Mouse (Mus musculus) R1 (cell line): ENCODE results near the gene Eya4.

Experiments
- DNase-seq: peaks from one replicate; pipeline ENCODE4 v3.0.0-alpha.2; 2018; ENCODE audit warnings: low read depth, low spot score

Eya4 gene

GRCm38 (mm10) chr10:23350011-23350911, at the start of gene Eya4:
Gene Eya4, minus strand, starts transcription at chr10:23350786.
- DNase-seq, result peak; percentile 39

DNA sequence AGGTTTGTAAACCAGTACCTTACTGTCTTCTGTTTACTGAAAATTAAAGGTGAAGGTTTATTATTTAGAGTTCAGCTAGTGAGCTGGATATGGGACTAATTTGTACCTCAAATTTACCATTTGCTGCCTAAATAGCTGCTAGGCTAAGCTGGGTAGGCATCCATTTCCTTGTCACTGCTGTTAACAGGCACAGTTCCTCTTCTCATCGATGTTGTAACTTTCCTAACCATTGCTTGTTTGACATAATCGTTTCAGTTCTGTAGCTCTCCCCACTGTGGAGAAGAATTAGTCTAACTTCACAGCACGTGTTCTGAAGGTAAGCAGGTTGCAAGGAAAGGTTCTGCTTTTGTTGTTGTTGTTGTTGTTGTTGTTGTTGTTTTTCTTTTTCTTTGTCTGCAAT, 44.8 kb upstream of the Eya4 start:
- no peak for DNase-seq

DNA sequence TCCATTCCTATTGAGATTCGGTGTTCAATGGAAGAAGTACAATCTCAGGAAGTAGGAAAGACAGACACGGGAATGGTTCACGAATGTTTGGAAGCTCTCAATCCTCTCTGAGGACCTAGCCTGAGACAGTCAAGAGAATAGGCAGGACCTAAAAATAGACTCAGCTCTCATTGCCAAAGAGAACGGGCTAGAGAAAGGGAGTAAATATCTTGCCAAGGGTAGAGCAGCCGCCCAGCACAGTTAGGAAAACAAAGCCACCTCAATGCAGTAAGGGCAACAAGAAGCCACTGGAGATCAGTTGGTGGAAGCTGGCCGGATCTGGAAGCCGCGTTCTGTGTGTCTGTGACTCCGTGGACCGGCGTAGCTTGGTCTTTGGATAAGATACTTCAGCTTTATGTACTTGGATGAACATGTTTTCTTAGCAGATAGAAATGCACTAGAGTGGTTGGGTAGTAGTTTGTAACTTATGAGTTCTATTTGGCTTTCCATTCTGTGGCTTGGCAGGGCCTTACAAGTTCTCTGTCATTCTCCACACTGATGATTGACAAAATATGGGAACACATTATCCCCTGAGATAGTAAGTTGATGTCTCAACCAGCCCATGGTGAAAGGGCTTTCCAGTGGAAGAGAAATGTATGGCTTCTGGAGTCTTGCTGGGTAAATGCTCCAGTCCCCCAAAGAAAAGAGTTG, 44.1 kb upstream of the Eya4 start:
- no peak for DNase-seq

DNA sequence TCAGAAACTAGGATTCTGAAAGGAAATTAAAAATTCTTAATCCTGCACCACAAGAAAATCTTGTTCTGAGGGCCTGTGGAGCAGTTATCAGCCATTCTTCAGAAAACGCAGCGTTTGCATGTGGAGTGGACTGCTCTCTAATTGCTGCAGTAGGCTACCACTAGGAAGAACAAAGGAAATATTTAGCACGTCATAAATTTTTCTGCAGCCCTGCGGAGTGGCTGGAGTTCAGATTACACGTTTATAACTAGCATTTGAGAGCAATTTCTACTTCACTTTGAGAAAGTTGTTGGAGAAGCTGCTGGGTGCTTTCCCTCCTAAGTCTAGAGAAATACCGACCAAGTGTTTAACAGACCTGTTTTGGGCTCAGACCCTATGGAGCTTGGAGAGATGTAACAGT, 43.6 kb upstream of the Eya4 start:
- DNase-seq, result no peak

- DNase-seq, result no peak
Measured at GRCm38 (mm10) chr10:23363866-23364265, 13.3 kb upstream of the Eya4 start.

DNA sequence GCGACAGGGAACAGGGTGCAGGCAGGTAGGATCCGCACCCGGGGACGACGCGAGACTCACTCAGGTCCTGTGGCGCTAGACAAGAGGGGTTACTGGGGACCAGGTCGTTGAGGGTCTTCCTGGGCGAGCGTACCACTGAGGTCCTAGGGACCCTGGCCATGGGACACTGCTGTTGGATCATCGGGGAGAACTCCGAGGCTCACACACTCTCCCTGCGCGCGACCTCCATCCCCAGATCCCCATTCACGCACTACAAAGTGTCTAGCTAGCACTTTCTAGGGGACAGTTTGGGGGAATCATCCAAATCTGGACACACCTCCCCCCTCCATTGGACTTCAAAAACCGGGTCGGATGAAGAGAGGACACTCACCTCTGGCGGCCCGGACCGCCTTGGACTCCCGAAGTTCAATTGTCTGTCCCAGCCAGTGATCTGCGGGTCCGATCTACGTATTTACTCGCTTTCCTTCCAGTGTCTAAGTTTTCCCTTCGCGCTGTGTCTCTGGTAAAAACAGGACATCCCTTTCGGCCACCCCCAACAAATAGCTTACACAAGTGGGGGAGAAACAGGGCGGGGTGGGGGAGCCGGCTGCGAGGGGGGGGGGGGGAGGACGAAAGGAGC, 1.1 kb downstream of the Eya4 start:
- peak; percentile 60 for DNase-seq

DNA sequence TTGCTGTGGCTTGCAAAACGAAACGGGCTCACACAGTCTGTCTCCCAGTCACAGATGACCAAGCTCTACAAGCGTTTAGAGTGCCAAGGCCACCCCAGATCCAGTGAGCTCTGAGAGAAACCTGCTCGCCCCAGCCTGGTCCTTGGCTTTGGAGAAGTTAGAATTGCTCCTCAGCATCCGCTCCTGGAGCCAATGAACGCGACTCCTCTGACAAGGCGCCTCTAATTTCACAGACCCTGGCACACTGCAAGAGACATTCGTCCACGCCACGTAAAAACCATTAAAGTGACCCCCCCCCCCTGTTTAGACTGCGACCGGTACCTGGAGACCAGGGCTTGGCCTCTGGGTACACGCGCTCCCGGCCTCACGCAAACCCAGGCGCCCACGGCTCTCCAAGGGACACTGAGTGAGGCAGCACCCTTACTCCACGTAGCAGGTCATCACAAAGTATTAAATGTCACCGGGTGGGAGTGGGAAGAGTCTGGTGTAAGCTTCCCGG, 1.6 kb downstream of the Eya4 start:
- peak; percentile 57 for DNase-seq

DNA sequence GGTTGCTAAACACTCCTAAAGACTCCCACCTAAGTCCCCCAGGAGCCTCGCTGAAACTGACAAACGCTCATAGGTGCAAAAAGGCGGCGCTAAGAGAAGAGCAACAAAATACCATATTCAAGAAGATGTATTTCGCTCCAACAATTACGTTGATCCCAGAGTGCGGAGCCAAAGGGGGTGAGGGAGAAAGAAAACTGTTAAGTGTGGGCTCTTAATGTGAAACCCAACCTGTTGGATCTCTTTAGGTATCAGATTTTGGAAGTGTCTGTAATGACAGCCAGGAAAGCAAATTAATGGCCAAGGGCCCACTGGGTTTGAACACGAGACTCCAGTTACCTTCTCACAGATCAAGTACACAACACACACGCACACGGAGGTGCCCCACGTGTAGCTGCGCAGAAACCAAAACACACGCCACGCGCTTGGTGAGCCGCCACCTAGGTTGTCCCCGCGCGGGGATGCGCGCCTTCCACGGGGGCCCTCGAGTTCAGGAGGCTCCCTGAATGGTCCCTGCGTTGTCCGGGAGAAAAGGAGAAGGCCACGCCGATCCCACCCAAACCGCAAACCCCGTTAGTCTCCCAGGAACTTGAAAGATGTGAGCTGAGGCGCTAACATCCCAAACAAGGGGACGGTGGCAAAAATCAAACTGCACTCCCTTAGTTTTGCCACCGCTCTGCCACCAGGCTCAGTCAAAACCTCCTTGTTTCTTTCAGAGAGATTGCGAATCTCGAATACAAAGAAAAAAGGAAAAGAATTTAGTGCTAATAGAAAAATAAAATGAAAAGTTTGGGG, 2.3 kb downstream of the Eya4 start:
- peak; percentile 31 for DNase-seq

- DNase-seq, result no peak
Measured at GRCm38 (mm10) chr10:23337250-23337649, 13.3 kb downstream of the Eya4 start.

DNA sequence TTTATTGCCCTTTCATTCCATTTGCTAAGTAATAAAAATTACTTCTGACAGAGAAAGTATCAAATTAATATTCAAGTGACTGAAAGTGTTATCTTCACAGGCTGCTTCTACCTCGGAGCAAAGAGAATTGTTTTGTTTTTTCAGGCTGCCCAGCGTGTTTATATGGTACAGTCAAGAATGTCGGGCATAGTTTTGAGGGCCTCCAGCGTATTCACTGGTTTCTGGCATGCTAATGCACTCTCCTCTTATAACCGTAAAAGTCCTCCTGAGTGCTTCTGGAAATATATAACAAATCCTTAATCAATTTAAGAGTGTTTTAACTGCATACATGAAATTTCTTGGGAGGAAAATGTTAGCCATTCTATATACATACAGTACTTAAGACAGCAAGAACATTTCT, 17.8 kb downstream of the Eya4 start:
- no peak for DNase-seq

- DNase-seq, result no peak
Measured at GRCm38 (mm10) chr10:23327651-23328050, 22.9 kb downstream of the Eya4 start.

DNA sequence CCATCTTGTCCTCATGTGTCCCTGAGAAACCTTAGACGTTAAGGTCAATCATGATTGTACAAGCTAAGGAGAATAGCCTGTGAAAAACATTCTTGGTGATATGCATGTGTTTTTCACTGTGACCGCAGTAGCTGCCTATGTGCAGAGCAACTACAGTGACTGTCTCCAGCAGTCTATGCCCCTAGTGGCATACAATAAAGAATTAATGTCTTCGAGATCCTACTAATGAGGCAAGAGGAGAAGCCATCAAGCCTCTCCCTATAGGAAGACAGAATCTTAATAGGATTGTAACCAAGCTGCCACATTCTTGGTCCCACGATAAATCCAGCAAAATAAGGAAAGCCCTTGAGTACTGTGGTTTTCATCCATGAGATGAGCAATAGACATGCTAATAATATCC, 28.3 kb downstream of the Eya4 start:
- DNase-seq, result no peak

- DNase-seq, result no peak
Measured at GRCm38 (mm10) chr10:23295616-23296015, 55.0 kb downstream of the Eya4 start.

GRCm38 (mm10) chr10:23292495-23292894, 58.1 kb downstream of the Eya4 start:
- no peak for DNase-seq

DNA sequence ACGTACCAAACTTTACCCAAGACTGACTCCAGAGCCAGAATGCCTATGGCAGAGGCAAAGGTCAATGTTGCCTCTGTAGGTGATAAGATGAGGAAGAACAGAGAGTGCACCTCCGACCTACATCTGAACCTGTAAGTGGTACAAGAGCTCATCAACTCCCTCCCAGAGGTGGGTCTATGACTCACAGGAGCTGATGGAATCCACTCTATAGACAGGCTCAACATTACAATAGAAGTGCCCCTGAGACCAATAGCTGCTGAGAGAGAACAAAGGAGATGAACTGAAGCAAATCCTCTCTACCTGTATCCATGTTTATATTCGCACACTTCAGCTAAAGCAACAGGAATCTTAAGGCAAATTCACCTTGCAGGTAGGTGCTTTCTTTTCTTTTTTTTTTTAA, 73.2 kb downstream of the Eya4 start:
- DNase-seq, result peak; percentile 71

DNA sequence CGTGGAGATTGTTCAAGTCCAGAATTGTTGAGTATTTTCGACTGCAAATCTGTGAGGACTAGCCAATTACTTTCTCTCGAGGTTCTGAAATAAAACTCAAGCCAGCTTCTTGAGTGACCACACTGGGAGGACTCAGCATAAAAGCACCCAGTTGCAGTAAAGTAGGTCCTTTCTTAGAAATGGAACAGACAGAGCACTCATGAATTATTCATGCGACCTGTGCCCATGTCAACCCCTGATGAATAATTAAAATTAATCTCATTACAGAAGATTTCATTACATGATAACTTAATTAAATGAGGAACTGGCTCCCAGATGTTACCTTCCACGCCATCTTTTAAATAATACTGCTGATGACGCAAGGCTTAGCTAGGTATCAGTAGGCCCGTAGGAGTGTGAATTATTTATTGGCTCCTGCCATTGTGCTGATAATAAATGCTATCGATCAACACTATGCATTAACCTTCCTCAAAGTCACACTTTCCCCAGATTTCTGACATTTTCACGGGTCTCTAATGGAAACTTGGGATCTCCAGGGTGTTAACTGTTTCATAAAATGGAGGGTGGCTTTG, 79.5 kb downstream of the Eya4 start:
- DNase-seq, result no peak

DNA sequence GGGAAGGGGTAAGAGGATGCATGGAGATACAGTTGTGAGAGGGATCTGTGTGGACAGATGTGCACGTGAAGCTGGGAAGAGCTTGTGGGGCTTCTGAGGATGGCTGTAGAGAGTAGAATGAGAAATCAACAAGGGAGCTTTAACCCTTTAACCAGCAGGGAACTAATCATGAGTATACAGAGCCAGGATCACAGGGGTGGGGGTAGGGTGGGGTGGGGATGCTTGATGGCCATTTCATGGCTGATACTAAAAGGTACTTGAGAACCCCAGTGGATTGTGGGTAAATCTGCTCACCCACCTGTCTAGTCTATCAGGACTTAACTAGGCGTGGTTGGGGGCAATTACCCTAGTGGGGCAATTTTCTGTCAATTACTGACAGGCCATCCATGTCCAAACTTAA, 80.1 kb downstream of the Eya4 start:
- DNase-seq, result no peak

GRCm38 (mm10) chr10:23252180-23252579, 98.4 kb downstream of the Eya4 start:
- DNase-seq, result no peak

- no peak for DNase-seq
Measured at GRCm38 (mm10) chr10:23246485-23246884, 104.1 kb downstream of the Eya4 start.

GRCm38 (mm10) chr10:23236918-23237317, 113.7 kb downstream of the Eya4 start:
- no peak for DNase-seq

GRCm38 (mm10) chr10:23235405-23235804, 115.2 kb downstream of the Eya4 start:
- no peak for DNase-seq
